Mouse (Mus musculus) liver, embryonic 14.5 days (tissue): ENCODE measurements around the gene Tmub2.

Experiments
- CTCF ChIP-seq: IDR thresholded peaks from 2 replicates; pipeline ENCODE4 v1.5.1; 2016; ENCODE audit warnings: antibody characterized with exemption, low read depth, control low read depth
- EP300 ChIP-seq: IDR thresholded peaks from 2 replicates; pipeline ENCODE4 v1.6.1; 2016; ENCODE audit warnings: antibody characterized with exemption, low read depth

DNA sequence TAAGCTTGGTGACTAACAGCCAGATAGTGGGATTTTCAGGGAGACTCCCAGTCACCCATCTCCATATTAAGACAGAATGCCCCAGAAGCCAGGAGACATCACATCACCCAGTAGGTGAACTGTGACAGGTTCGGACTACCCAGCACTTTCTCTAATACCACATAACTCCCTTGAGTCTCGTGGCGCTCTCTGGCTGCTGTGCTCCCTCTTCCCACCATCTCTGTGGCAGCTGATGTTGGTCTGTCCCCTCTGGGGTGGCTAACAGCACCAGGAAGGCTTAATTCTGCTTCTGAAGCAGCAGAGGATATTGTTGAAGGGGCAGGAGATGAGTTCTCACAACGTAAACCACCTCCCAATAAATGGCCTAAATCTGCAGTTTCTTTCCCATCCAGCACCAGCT lies 27.2 kb downstream of the Tmub2 start:
- TF ChIP-seq CTCF (no peak), EP300 (no peak)
